Mouse (Mus musculus) brain, adult 10 weeks (tissue): ENCODE measurements around the gene Zfp36. TPM values are rescaled to one million over a fixed set of nuclear protein-coding genes. Genes with fewer than 3 reads are reported as not detected.

Source experiments
- polyA plus RNA-seq: library from polyadenylated mRNA; stranded (reverse); fragments of 350-450 nt; fragmentation: Illumina TruSeq; extraction: RNeasy Lipid Tissue Mini Kit (QIAGEN cat#74804); gene quantifications from one replicate; pipeline ENCODE4 v1.2.3, GENCODE M21; 2015; ENCODE audit warnings: low read depth, low replicate concordance

The Zfp36 gene
- 2.7 TPM for polyA plus RNA-seq

DNA sequence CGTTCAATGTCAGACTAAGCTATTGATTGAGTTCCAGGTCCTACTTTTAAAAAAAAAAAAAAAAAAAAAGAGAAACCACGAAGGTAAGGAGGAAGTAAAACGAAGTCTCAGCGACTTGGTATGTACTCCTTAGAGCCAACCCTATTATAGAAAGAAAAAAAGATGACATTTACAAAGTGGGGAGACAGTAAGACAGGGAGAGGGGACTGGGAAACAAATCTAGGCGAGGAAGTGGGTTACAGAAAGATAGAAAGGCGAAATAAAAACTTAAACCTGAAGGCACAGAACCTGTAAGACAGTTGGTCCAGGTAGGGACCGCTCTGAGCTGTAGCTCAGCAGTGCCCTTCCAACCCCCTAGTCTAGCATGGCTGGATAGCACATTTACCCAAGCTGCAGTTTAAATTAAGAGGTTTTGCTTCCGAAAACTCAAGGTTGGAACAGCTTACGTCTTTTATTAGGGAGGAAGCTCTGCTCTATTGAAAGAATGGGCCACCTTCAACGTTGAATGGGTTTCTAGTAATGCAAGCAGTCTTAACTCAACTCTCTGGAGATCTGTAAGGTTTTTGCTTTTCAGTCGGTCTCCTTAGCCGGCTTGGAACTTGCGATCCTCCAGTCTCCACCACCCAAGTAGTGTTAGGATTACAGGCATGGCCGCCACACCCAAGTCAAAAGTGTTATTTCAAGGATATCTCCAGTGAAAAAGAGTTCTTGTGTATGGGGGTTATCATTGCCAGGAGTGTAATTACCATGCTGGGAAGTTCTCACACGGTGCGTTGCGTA lies at the start of gene Zfp36:
Gene Zfp36 (minus strand): TSS at position 17 of the 780 bp plus-strand sequence.

GRCm38 (mm10) chr7:28392429-28393271 lies 12.6 kb upstream of the Zfp36 start, which contains the start of the genes Med29 and Paf1:
Gene Med29, minus strand, starts transcription at chr7:28392708.
Gene Paf1, plus strand, starts transcription at chr7:28392951.

DNA sequence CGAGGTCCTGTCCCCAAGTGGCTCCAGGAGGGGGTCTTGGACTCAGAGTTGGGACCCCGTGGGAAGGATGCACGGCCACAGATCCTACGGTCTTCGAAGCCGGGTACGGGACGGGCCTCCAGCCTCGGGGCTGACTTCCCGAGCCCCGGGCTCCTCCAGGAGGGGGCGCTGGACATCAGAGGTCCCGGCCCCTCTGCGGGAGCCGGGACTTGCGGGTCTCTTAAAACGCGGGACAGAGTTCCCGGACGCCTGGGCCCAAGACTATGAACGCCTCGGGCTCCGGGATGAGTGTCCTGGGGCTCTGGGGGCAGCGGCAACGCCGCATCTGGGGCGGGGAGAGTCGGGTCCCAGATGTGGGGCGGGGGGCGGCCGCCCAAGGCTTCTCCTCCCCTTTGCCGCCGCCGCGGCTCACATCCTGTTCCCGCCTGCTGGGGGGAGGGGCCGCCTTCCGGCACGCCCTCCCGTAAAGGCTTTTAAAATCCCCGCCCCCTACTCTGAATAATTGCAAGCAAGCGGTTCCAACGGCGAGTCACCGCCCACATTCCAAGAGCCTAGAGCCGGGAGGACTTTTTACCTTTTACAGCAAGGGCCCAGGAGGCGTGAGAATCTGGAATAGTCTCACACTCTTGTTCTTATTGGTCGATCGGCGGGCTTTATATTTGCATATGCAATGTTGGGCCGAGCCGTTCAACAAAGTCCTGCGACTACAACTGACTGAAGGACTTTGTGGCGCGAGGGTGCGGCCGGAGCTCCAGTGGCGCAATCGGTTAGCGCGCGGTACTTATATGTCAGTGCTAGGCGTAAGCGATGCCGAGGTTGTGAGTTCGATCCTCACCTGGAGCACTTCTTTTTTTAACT lies 7.6 kb downstream of the Zfp36 start, which contains the start of gene Plekhg2:
Gene Plekhg2 (minus strand): TSS at position 349 of the 858 bp plus-strand sequence.

GRCm38 (mm10) chr7:28350155-28350883 lies 29.7 kb downstream of the Zfp36 start, which contains the start of gene Rps16:
Gene Rps16, plus strand, starts transcription at chr7:28350652.

DNA sequence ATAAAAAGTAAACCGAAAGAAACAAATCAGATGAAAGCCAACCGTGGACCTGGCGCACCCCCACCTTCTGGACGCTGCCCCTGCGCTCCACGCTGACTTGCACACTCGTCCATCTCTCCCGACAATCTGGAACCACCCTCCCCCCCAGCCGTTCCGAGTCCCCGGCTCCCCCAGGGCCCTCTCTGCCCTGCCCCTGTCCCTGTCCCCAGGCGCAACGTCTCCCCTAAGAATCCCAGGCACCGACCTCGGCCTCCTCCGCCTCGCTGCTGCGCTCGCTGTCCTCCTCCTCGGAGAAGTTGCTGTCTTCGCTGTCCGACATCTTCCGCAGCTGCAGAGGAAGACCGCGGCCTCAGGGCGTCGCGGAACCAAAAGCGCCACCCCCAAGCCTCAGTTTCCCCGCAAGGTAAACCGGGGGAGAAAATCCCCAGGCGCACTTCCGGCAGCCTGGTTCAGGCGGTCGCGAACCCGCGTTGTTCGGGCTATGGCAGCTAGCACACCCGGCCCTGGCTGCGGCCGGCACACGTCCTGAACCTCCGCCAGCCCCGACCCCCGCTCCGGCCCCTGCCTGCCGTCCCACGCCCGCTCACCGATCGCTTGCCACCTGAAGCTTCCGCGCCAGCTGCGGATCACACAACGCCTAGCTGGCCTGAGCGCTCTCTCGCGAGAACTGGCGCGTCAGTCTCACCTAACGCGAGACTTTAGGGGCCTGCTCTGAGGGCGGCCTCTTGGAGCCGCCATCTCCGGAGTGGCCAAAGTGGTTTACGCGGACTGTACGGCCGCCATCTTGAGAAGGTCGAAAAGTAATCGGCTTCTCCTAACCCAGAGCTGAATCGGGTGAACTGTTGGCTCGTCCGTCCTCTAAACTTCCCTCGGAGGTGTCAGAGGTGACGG lies 41.7 kb downstream of the Zfp36 start, which contains the start of gene Supt5:
Gene Supt5 (minus strand): TSS at position 639 of the 891 bp plus-strand sequence.

Other genes with a start within 250 kb of the Zfp36 start
- 60.8 TPM for gene Fbl, start 210.5 kb downstream of the Zfp36 start, polyA plus RNA-seq
- gene Dyrk1b, start 200.8 kb downstream of the Zfp36 start, polyA plus RNA-seq = 17.0 TPM
- gene Eid2, start 112.4 kb downstream of the Zfp36 start, polyA plus RNA-seq = 47.8 TPM
- 25.0 TPM for gene Eid2b, start 102.5 kb downstream of the Zfp36 start, polyA plus RNA-seq
- gene Selenov, start 89.1 kb downstream of the Zfp36 start, polyA plus RNA-seq = 0.74 TPM
- 1.0 TPM for gene Dll3, start 78.0 kb downstream of the Zfp36 start, polyA plus RNA-seq
- 48.9 TPM for gene Timm50, start 68.2 kb downstream of the Zfp36 start, polyA plus RNA-seq
- gene Supt5, start 41.5 kb downstream of the Zfp36 start, polyA plus RNA-seq = 94.6 TPM
- 704 TPM for gene Rps16, start 29.6 kb downstream of the Zfp36 start, polyA plus RNA-seq
- 4.3 TPM for gene Plekhg2, start 7.7 kb downstream of the Zfp36 start, polyA plus RNA-seq
- 31.3 TPM for gene Med29, start 12.5 kb upstream of the Zfp36 start, polyA plus RNA-seq
- 102 TPM for gene Paf1, start 12.7 kb upstream of the Zfp36 start, polyA plus RNA-seq
- 4.6 TPM for gene Gmfg, start 57.2 kb upstream of the Zfp36 start, polyA plus RNA-seq
- 38.2 TPM for gene Lrfn1, start 71.7 kb upstream of the Zfp36 start, polyA plus RNA-seq
- not detected for gene Ifnl2, start 130.2 kb upstream of the Zfp36 start, polyA plus RNA-seq
- not detected for gene Ifnl3, start 142.6 kb upstream of the Zfp36 start, polyA plus RNA-seq
- not detected for gene Sycn, start 160.6 kb upstream of the Zfp36 start, polyA plus RNA-seq
- not detected for gene Nccrp1, start 167.0 kb upstream of the Zfp36 start, polyA plus RNA-seq
- 37.9 TPM for gene Samd4b, start 217.9 kb upstream of the Zfp36 start, polyA plus RNA-seq
- 6.6 TPM for gene Pak4, start 217.9 kb upstream of the Zfp36 start, polyA plus RNA-seq